Mouse (Mus musculus): ENCODE data around the gene Ankrd39. TPM values are rescaled to one million over a fixed set of nuclear protein-coding genes. Genes with fewer than 3 reads are reported as not detected.

Gene Ankrd39
- polyA plus RNA-seq, 1 experiment from 2014 or later = 17.8 TPM

DNA sequence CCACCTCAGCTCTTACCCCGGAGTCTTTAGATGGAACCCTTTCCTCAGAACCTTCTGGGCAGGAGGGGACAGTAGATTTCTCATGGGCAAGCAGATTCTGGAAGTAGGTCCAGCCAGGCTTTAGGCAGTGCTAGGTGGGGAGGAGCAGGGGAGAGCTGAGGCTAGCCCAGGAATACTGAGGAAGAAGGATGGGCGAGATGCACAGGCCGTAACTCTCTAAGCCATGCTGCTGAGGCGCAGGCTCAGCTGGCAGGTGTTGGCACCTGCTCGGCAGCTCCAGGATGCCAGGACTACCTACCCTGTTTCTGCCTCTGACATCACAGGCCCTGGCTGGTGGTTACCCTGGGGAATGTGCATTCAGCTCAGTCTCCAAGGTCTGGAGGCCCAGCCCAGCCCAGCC is 23.1 kb upstream of the Ankrd39 start:
- Histone ChIP-seq H3K36me3 (no peaks in the 10 kb centered on the region), H3K4me3 (no peak overlapping the region), H3K4me2 (replicated peaks) (no peak overlapping the region), H3K4me1 (peaks cover 15% of the 10 kb centered on the region), H3K27ac (no peak overlapping the region), H3K27me3 (peaks cover 3% of the 10 kb centered on the region; the same call in 1 of the 2 replicates), H3K9ac (0 out of 2 replicates have a peak overlapping the region, but pooled peaks have one; percentile 18), H3K9me3 (replicated peaks) (no peaks in the 10 kb centered on the region)
- no peak for ATAC-seq (ENCODE audit: low FRiP score)
- 86% methylated on average over 5 of the region's 5 CpGs for WGBS

GRCm38 (mm10) chr1:36569694-36570276 is 22.5 kb upstream of the Ankrd39 start:
- no peak for ATAC-seq (ENCODE audit: low FRiP score)
- 61% methylated on average over 7 of the region's 7 CpGs for WGBS
- Histone ChIP-seq H3K9ac (no peak overlapping the region), H3K27ac (peak overlapping the region; percentile 12; the same call in 1 of the 2 replicates), H3K9me3 (replicated peaks) (no peaks in the 10 kb centered on the region), H3K4me2 (replicated peaks) (no peak overlapping the region), H3K27me3 (peaks cover 3% of the 10 kb centered on the region; the same call in 1 of the 2 replicates), H3K36me3 (no peaks in the 10 kb centered on the region), H3K4me3 (no peak overlapping the region), H3K4me1 (peaks cover 15% of the 10 kb centered on the region)

DNA sequence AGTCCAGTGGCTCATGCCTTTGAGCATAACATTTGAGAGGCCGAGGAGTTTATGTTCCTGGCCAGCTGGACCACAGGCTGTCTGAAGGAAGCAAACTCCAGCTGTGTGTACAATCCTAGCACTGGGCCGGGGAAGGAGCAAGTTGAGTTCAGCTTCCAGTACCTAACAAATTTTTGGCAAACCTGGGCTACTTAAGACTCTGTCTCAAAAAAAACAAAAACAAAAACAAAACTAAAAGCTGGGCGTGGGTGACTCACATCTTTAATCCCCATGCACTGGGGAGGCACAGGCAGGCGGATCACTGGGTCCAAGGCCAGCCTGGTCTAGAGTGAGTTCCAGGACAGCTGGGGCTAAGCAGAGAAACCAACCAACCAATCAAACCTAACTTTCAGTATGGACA is 21.5 kb upstream of the Ankrd39 start:
- Histone ChIP-seq H3K4me1 (peaks cover 12% of the 10 kb centered on the region; the same call in 1 of the 2 replicates), H3K4me3 (no peak overlapping the region), H3K36me3 (no peaks in the 10 kb centered on the region), H3K9ac (no peak overlapping the region), H3K27me3 (peaks cover 3% of the 10 kb centered on the region; the same call in 1 of the 2 replicates), H3K9me3 (replicated peaks) (no peaks in the 10 kb centered on the region), H3K4me2 (replicated peaks) (no peak overlapping the region), H3K27ac (no peak overlapping the region)
- WGBS = 77% methylated on average over 4 of the region's 4 CpGs
- no peak for ATAC-seq (ENCODE audit: low FRiP score)

GRCm38 (mm10) chr1:36567818-36568603 is 20.8 kb upstream of the Ankrd39 start:
- Histone ChIP-seq H3K27ac (no peak overlapping the region), H3K4me3 (no peak overlapping the region), H3K27me3 (peaks cover 3% of the 10 kb centered on the region; the same call in 1 of the 2 replicates), H3K4me1 (peaks cover 13% of the 10 kb centered on the region; the same call in 1 of the 2 replicates), H3K9ac (no peak overlapping the region), H3K9me3 (replicated peaks) (no peaks in the 10 kb centered on the region), H3K4me2 (replicated peaks) (no peak overlapping the region), H3K36me3 (no peaks in the 10 kb centered on the region)
- no peak for ATAC-seq (ENCODE audit: low FRiP score)
- 43% methylated on average over 21 of the region's 21 CpGs for WGBS

- no peak overlapping the region for H3K27ac ChIP-seq
- H3K4me1 ChIP-seq = peaks cover 13% of the 10 kb centered on the region; the same call in 1 of the 2 replicates
- 0 out of 2 replicates have a peak overlapping the region, but pooled peaks have one; percentile 2 for H3K9ac ChIP-seq
These were observed 19.2 kb upstream of the Ankrd39 start for GRCm38 (mm10) chr1:36566425-36566824.

DNA sequence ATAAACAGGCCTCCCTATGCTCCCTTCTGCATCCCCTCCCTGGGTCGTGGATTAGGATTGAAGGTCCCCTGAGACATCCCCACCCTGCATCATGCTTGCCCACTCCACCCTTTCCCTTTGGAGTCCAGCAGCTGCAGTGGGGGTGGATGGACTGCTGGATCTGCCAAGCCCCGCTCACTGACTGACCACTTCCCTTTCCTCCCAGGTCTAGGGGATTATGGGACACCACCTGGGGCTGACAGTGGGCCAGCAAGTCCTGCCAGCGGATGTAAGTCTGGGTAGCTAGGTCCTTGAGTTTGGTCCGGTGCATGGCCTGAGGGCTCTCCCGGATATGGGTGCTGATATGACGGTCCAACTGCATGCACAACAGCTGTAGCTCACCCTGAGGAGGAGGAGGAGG is 16.9 kb upstream of the Ankrd39 start:
- Histone ChIP-seq H3K9ac (no peak overlapping the region), H3K36me3 (no peaks in the 10 kb centered on the region), H3K9me3 (replicated peaks) (no peaks in the 10 kb centered on the region), H3K27ac (no peak overlapping the region), H3K4me3 (no peak overlapping the region), H3K27me3 (peaks cover 5% of the 10 kb centered on the region; the same call in 1 of the 2 replicates), H3K4me2 (replicated peaks) (no peak overlapping the region), H3K4me1 (peaks cover 19% of the 10 kb centered on the region)
- 82% methylated on average over 6 of the region's 6 CpGs for WGBS
- no peak for ATAC-seq (ENCODE audit: low FRiP score)

More at GRCm38 (mm10) chr1:36566425-36566824, 19.2 kb upstream of the Ankrd39 start:
- Histone ChIP-seq H3K4me2 (replicated peaks) (no peak overlapping the region), H3K9me3 (replicated peaks) (no peaks in the 10 kb centered on the region), H3K4me3 (no peak overlapping the region), H3K27me3 (peaks cover 3% of the 10 kb centered on the region; the same call in 1 of the 2 replicates), H3K36me3 (no peaks in the 10 kb centered on the region)
- WGBS = 16% methylated on average over 2 of the region's 2 CpGs
- ATAC-seq (ENCODE audit: low FRiP score) = no peak

DNA sequence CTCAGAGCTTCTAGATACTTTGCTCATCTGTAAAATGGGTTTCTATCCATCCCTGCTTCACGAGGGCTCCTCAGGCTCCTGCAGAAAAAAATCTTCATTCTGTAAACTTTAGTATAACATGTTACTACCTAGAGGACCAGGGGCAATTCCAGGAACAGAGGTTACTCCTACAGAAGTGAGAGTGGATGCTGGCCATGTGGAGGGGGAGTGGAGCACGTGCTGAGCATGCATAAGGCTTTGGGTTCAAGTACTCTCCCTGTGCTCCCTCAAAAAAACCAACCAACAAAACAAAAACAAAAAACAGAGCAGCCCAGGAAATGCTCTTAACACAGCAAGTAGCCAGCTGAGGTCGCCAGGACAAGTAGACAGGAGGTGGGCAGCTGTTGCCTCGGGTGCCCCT is 16.4 kb upstream of the Ankrd39 start:
- Histone ChIP-seq H3K27ac (no peak overlapping the region), H3K4me1 (peaks cover 23% of the 10 kb centered on the region), H3K9ac (no peak overlapping the region), H3K9me3 (replicated peaks) (no peaks in the 10 kb centered on the region), H3K4me2 (replicated peaks) (no peak overlapping the region), H3K27me3 (peaks cover 5% of the 10 kb centered on the region; the same call in 1 of the 2 replicates), H3K36me3 (no peaks in the 10 kb centered on the region), H3K4me3 (no peak overlapping the region)
- 69% methylated on average over 4 of the region's 4 CpGs for WGBS
- ATAC-seq (ENCODE audit: low FRiP score) = no peak

DNA sequence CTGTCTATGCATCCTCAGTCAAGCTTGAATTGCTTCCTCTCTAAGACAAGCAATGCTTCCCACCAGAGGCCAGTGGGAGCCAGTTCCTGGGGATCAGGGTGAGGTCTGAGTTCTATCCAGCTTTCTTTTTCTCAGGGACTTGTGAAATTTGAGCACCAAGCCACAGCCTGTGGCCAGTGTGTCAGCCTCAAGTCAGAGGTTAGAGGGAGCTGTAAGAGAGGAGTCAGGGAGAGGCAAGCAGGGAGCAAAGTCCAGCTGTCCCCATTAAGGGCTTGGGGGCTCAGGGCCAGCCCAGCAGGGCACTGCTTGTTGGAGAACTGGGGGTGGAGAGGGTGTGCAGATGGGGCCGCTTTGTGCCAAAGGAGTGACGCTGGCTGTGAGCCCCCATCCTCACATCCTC is 16.0 kb upstream of the Ankrd39 start:
- H3K27ac ChIP-seq = no peak overlapping the region
- no peaks in the 10 kb centered on the region for H3K9me3 ChIP-seq (replicated peaks)
- H3K9ac ChIP-seq = no peak overlapping the region
- H3K4me3 ChIP-seq = no peak overlapping the region
- peaks cover 27% of the 10 kb centered on the region for H3K4me1 ChIP-seq
- WGBS = 60% methylated on average over 2 of the region's 2 CpGs
- H3K27me3 ChIP-seq = peaks cover 5% of the 10 kb centered on the region; the same call in 1 of the 2 replicates
- H3K36me3 ChIP-seq = no peaks in the 10 kb centered on the region
- no peak overlapping the region for H3K4me2 ChIP-seq (replicated peaks)
- no peak for ATAC-seq (ENCODE audit: low FRiP score)

DNA sequence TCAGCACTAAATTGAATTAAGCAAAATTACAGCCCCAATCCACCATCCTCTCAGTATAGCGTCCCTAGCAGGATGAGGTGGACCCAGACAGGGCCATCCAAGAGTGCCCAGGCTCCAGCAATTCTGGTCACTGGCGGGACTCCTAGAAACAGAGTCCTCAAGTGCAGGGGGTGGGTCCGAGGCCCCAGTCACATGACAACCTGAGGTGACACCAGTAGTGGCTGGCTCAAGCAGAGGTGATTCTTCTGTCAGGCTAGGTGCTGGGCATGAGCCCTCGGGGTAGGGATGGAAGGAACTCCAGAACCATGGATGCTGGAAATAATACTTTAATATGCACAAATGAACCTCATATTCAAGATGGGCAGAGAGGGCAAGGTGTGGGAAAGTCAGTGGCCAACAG is 15.1 kb upstream of the Ankrd39 start:
- H3K9ac ChIP-seq = no peak overlapping the region
- H3K9me3 ChIP-seq (replicated peaks) = no peaks in the 10 kb centered on the region
- 70% methylated on average over 4 of the region's 4 CpGs for WGBS
- no peak overlapping the region for H3K4me2 ChIP-seq (replicated peaks)
- peaks cover 27% of the 10 kb centered on the region for H3K4me1 ChIP-seq
- H3K27ac ChIP-seq = no peak overlapping the region
- no peaks in the 10 kb centered on the region for H3K36me3 ChIP-seq
- H3K4me3 ChIP-seq = no peak overlapping the region
- 0 out of 2 replicates have a peak, but pooled peaks cover 2% of the 10 kb centered on the region for H3K27me3 ChIP-seq
- ATAC-seq (ENCODE audit: low FRiP score) = no peak

DNA sequence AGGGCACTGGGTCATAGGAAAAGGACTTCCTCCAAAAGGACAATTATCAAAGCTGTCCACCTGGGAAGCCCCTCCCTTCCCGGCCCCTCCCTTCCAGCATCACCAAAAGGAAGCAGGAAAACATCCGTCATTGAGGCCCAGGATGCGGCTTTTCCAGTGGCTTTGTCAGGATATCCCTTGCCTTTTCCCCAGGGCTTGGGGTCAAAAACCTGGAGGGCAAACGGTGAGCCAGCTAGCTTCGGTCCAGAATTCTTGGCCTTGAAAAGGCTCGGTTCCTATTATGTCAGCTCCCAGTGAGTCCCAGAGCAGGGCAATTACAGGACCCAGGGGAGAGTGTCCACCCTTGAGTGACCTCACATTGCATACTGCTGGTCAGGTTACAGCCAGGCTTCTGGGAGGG is 13.7 kb upstream of the Ankrd39 start:
- Histone ChIP-seq H3K4me3 (no peak overlapping the region), H3K27ac (no peak overlapping the region), H3K4me1 (peaks cover 25% of the 10 kb centered on the region), H3K9me3 (replicated peaks) (no peaks in the 10 kb centered on the region), H3K36me3 (no peaks in the 10 kb centered on the region), H3K4me2 (replicated peaks) (no peak overlapping the region), H3K9ac (no peak overlapping the region), H3K27me3 (0 out of 2 replicates have a peak, but pooled peaks cover 2% of the 10 kb centered on the region)
- no peak for ATAC-seq (ENCODE audit: low FRiP score)
- WGBS = 55% methylated on average over 6 of the region's 6 CpGs

GRCm38 (mm10) chr1:36559888-36560287 is 12.6 kb upstream of the Ankrd39 start:
- Histone ChIP-seq H3K4me1 (peaks cover 36% of the 10 kb centered on the region), H3K27ac (no peak overlapping the region), H3K4me2 (replicated peaks) (no peak overlapping the region), H3K4me3 (no peak overlapping the region), H3K9ac (no peak overlapping the region), H3K27me3 (0 out of 2 replicates have a peak, but pooled peaks cover 2% of the 10 kb centered on the region), H3K36me3 (0 out of 2 replicates have a peak, but pooled peaks cover under 1% of the 10 kb centered on the region), H3K9me3 (replicated peaks) (no peaks in the 10 kb centered on the region)
- ATAC-seq (ENCODE audit: low FRiP score) = no peak
- WGBS = 65% methylated on average over 5 of the region's 5 CpGs

- H3K27me3 ChIP-seq = 0 out of 2 replicates have a peak, but pooled peaks cover 2% of the 10 kb centered on the region
- peak overlapping the region; percentile 100; the same call in 1 of the 2 replicates for H3K27ac ChIP-seq
- H3K9me3 ChIP-seq (replicated peaks) = no peaks in the 10 kb centered on the region
- H3K4me3 ChIP-seq = no peak overlapping the region
- no peak for ATAC-seq (ENCODE audit: low FRiP score)
- H3K36me3 ChIP-seq = peaks cover 7% of the 10 kb centered on the region
- WGBS = 4% methylated on average over 4 of the region's 4 CpGs
- peak overlapping the region; percentile 98 for H3K4me2 ChIP-seq (replicated peaks)
- peaks cover 41% of the 10 kb centered on the region for H3K4me1 ChIP-seq
- H3K9ac ChIP-seq = no peak overlapping the region
These were observed 12.0 kb upstream of the Ankrd39 start for GRCm38 (mm10) chr1:36559256-36559655.
